Mouse (Mus musculus): ENCODE data around the gene Prss32. TPM values are rescaled to one million over a fixed set of nuclear protein-coding genes. Genes with fewer than 3 reads are reported as not detected.
A peak's percentile ranks its signal among the peaks of the same experiment; 100 is the strongest.

Prss32 gene
- polyA plus RNA-seq, 1 experiment from 2014 or later = 0.12 TPM

GRCm38 (mm10) chr17:23843141-23843811, 379 bp upstream of the Prss32 start:
- Histone ChIP-seq H3K4me1 (0 out of 2 replicates have a peak, but pooled peaks cover 5% of the 10 kb centered on the region), H3K4me2 (replicated peaks) (peak overlapping the region; percentile 39), H3K36me3 (no peaks in the 10 kb centered on the region), H3K4me3 (replicated peaks) (peak overlapping the region; percentile 22; the same call in 1 of the 2 replicates), H3K9me3 (replicated peaks) (no peaks in the 10 kb centered on the region), H3K27me3 (no peaks in the 10 kb centered on the region), H3K27ac (replicated peaks) (no peak overlapping the region), H3K9ac (no peak overlapping the region)
- no peak for ATAC-seq (ENCODE audit: insufficient number of reproducible peaks, low FRiP score, low TSS enrichment, low read depth)
- 44% methylated on average over 23 of the region's 23 CpGs for WGBS

DNA sequence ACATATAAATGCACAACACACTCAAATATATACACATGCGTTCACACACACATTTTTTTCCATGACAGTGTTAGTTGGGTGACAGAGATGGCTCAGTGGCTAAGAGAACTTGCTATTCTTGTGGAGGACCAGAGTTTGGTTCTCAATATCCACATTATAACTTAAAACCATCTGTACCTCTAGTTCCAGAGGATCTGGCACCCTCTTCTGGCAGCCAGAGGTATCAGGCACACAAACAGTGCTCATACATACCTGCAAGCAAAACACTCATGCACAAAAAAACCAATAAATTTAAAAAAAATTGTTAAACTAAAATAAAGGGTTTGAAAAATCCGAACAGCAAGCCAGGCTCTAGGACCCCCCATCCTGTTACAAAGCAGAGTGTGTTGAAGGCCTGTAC, 6.4 kb downstream of the Prss32 start:
- no peaks in the 10 kb centered on the region for H3K4me1 ChIP-seq
- H3K4me2 ChIP-seq (replicated peaks) = no peak overlapping the region
- H3K36me3 ChIP-seq = no peaks in the 10 kb centered on the region
- WGBS = 58% methylated on average over 2 of the region's 2 CpGs
- no peak overlapping the region for H3K4me3 ChIP-seq (replicated peaks)
- H3K9ac ChIP-seq = no peak overlapping the region
- H3K27ac ChIP-seq (replicated peaks) = no peak overlapping the region
- no peaks in the 10 kb centered on the region for H3K9me3 ChIP-seq (replicated peaks)
- H3K27me3 ChIP-seq = no peaks in the 10 kb centered on the region
- ATAC-seq (ENCODE audit: insufficient number of reproducible peaks, low FRiP score, low TSS enrichment, low read depth) = no peak

GRCm38 (mm10) chr17:23850853-23851749, 7.4 kb downstream of the Prss32 start:
- H3K27ac ChIP-seq (replicated peaks) = no peak overlapping the region
- no peak overlapping the region for H3K4me3 ChIP-seq (replicated peaks)
- WGBS = 61% methylated on average over 19 of the region's 19 CpGs
- no peak overlapping the region for H3K4me2 ChIP-seq (replicated peaks)
- H3K4me1 ChIP-seq = no peaks in the 10 kb centered on the region
- no peaks in the 10 kb centered on the region for H3K9me3 ChIP-seq (replicated peaks)
- H3K27me3 ChIP-seq = no peaks in the 10 kb centered on the region
- H3K36me3 ChIP-seq = no peaks in the 10 kb centered on the region
- no peak overlapping the region for H3K9ac ChIP-seq
- no peak for ATAC-seq (ENCODE audit: insufficient number of reproducible peaks, low FRiP score, low TSS enrichment, low read depth)

DNA sequence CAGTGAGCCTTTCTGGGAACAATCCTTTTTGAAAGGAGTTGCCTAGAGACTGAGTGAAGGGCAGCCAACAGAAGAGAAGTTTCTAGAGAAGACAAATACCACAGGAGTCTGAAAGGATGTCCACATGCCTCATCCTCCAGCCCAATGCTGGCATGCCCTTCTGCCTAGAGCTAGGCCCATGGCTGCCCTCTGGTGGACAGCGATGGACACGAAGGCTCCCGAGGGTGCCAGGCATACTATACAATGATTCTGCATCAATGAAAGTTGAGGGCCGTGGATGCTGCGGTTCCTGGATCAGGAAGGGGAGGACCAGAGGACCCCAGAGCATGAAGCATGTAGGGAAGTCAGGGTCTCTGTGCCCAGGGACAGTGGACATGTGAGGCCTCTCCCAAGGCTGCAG, 9.6 kb downstream of the Prss32 start:
- ATAC-seq (ENCODE audit: insufficient number of reproducible peaks, low FRiP score, low TSS enrichment, low read depth) = no peak
- Histone ChIP-seq H3K27ac (replicated peaks) (no peak overlapping the region), H3K4me1 (no peaks in the 10 kb centered on the region), H3K27me3 (no peaks in the 10 kb centered on the region), H3K4me2 (replicated peaks) (no peak overlapping the region), H3K4me3 (replicated peaks) (no peak overlapping the region), H3K9ac (no peak overlapping the region), H3K36me3 (no peaks in the 10 kb centered on the region), H3K9me3 (replicated peaks) (no peaks in the 10 kb centered on the region)
- 29% methylated on average over 5 of the region's 5 CpGs for WGBS

DNA sequence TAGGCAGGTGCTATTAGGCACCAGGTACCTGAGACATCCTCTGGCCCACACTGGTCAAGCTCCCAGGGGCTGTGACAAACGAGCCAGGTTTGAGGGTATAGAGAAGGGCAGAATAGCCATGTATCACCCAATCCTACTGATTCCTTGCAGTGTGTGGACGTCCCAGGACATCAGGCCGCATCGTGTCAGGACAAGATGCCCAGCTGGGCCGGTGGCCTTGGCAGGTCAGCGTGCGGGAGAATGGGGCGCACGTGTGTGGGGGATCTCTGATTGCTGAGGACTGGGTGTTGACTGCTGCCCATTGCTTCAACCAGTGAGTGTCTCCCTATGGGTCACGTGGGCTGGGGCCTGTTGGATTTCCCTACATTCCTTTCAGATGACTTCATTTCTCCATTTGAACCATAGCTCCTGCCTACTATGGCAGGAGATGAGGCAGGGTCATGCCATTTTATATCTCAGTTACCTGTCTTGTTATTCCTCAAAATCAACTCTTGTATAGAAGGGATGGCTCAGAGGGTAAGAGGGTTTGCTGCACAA, 10.6 kb downstream of the Prss32 start:
- Histone ChIP-seq H3K27me3 (no peaks in the 10 kb centered on the region), H3K4me1 (no peaks in the 10 kb centered on the region), H3K27ac (replicated peaks) (no peak overlapping the region), H3K36me3 (no peaks in the 10 kb centered on the region), H3K9ac (no peak overlapping the region), H3K4me2 (replicated peaks) (no peak overlapping the region), H3K9me3 (replicated peaks) (no peaks in the 10 kb centered on the region), H3K4me3 (replicated peaks) (no peak overlapping the region)
- ATAC-seq (ENCODE audit: insufficient number of reproducible peaks, low FRiP score, low TSS enrichment, low read depth) = no peak
- 82% methylated on average over 10 of the region's 10 CpGs for whole genome bisulfite sequencing

- Histone ChIP-seq H3K4me3 (replicated peaks) (no peak overlapping the region), H3K36me3 (no peaks in the 10 kb centered on the region), H3K4me2 (replicated peaks) (no peak overlapping the region), H3K9me3 (replicated peaks) (no peaks in the 10 kb centered on the region), H3K27me3 (no peaks in the 10 kb centered on the region), H3K27ac (replicated peaks) (no peak overlapping the region), H3K4me1 (no peaks in the 10 kb centered on the region), H3K9ac (no peak overlapping the region)
- WGBS = 79% methylated on average over 6 of the region's 6 CpGs
- no peak for ATAC-seq (ENCODE audit: insufficient number of reproducible peaks, low FRiP score, low TSS enrichment, low read depth)
These were observed 13.5 kb downstream of the Prss32 start for GRCm38 (mm10) chr17:23857193-23857592.

- Histone ChIP-seq H3K4me1 (no peaks in the 10 kb centered on the region), H3K36me3 (no peaks in the 10 kb centered on the region), H3K4me3 (replicated peaks) (no peak overlapping the region), H3K27ac (replicated peaks) (no peak overlapping the region), H3K27me3 (no peaks in the 10 kb centered on the region), H3K4me2 (replicated peaks) (no peak overlapping the region), H3K9me3 (replicated peaks) (no peaks in the 10 kb centered on the region), H3K9ac (no peak overlapping the region)
- no peak for ATAC-seq (ENCODE audit: insufficient number of reproducible peaks, low FRiP score, low TSS enrichment, low read depth)
- WGBS = 61% methylated on average over 2 of the region's 2 CpGs
These were observed 14.3 kb downstream of the Prss32 start for GRCm38 (mm10) chr17:23857913-23858312.

DNA sequence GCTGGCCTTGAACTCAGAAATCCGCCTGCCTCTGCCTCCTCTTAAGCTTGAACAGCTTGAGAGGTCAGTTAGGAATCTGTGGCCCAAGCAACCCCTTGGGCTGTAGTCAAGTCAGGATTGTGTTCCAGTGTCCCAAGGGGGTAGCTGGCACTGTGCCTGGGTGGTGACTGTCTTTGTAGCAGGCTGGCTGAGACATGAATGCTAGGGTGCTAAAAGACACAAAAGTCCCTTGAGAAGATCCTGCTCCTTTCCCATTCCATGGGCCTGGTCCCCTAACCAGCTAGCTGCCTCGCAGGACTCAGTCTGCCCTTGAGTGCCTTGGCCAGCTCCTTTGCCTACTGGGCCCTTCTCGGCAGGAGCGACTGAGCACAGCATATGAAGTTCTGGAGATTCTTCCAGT, 19.3 kb downstream of the Prss32 start:
- Histone ChIP-seq H3K4me1 (no peaks in the 10 kb centered on the region), H3K4me2 (replicated peaks) (no peak overlapping the region), H3K27me3 (no peaks in the 10 kb centered on the region), H3K4me3 (replicated peaks) (no peak overlapping the region), H3K27ac (replicated peaks) (no peak overlapping the region), H3K36me3 (no peaks in the 10 kb centered on the region), H3K9ac (no peak overlapping the region), H3K9me3 (replicated peaks) (no peaks in the 10 kb centered on the region)
- no peak for ATAC-seq (ENCODE audit: insufficient number of reproducible peaks, low FRiP score, low TSS enrichment, low read depth)
- WGBS = 84% methylated on average over 4 of the region's 4 CpGs

DNA sequence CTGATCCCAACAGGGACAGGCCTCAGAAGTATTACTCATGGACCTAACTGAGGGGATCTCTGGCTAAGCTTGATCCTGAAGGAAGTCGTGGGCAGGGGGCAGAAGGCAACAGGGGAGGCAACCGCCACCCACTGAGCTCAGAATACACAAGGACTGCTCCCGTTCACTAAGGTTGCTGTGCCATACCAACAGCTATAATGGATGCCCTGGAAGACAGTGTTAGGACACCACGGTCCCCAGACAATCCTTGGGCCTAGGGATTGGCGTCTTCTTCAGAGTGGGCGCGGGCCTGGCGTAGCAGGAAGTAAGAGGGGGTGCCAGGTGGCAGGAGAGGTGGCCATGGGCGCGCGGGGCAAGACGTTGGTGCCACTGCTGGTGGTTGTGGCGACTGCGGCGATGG, 24.1 kb downstream of the Prss32 start, which contains the start of gene Prss21:
Gene Prss21 (plus strand): TSS at position 301 of the 400 bp plus-strand sequence.
- 81% methylated on average over 15 of the region's 15 CpGs for WGBS
- no peaks in the 10 kb centered on the region for H3K27me3 ChIP-seq

DNA sequence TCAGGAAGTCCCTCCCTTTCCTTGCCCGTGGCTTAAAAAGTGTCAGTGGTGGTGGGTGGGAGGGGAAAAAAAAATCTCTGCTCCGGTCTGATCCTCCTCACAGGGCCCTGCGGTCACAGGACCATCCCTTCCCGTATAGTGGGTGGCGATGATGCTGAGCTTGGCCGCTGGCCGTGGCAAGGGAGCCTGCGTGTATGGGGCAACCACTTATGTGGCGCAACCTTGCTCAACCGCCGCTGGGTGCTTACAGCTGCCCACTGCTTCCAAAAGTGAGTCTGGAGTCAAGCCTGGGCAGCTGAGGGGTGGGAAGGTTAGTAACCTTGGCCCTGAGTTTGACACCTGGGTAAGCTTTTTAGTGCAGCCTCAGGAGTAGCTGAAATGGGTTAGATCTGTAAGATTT, 24.9 kb downstream of the Prss32 start:
- Histone ChIP-seq H3K4me2 (replicated peaks) (no peak overlapping the region), H3K9ac (no peak overlapping the region), H3K27me3 (no peaks in the 10 kb centered on the region), H3K36me3 (no peaks in the 10 kb centered on the region), H3K27ac (replicated peaks) (no peak overlapping the region), H3K9me3 (replicated peaks) (no peaks in the 10 kb centered on the region), H3K4me3 (replicated peaks) (no peak overlapping the region), H3K4me1 (no peaks in the 10 kb centered on the region)
- no peak for ATAC-seq (ENCODE audit: insufficient number of reproducible peaks, low FRiP score, low TSS enrichment, low read depth)
- WGBS = 85% methylated on average over 11 of the region's 11 CpGs

More for the DNA sequence above, 24.1 kb downstream of the Prss32 start, which contains the start of gene Prss21:
- Histone ChIP-seq H3K27ac (replicated peaks) (no peak within 1 kb of the TSS), H3K4me2 (replicated peaks) (no peak within 1 kb of the TSS), H3K9ac (no peak within 1 kb of the TSS), H3K36me3 (no peaks in the 10 kb centered on the region), H3K9me3 (replicated peaks) (no peaks in the 10 kb centered on the region), H3K4me1 (no peaks in the 10 kb centered on the region), H3K4me3 (replicated peaks) (no peak within 1 kb of the TSS)
- no peak for ATAC-seq (ENCODE audit: insufficient number of reproducible peaks, low FRiP score, low TSS enrichment, low read depth)
